Mouse (Mus musculus) midbrain, postnatal 0 days (tissue): ENCODE measurements around the gene Dnajc25. TPM values are rescaled to one million over a fixed set of nuclear protein-coding genes. Genes with fewer than 3 reads are reported as not detected.

Experiments
- ATAC-seq: fragments of 200-750 bp; cut with Nextera tagmentation; 2 replicates; pipeline ENCODE4 v1.8.0; 2017; ENCODE audit warnings: moderate number of reproducible peaks, mild to moderate bottlenecking, moderate TSS enrichment, moderate library complexity; ENCODE audit not compliant: low FRiP score
- DNase-seq: peaks from one replicate; pipeline ENCODE4 v3.0.0-alpha.2; 2015; ENCODE audit warnings: low spot score
- H3K27ac ChIP-seq: fragments of 300-500 bp; sonication (generic); 2 replicates; pipeline ENCODE4 v1.5.1; 2014; ENCODE audit warnings: low read depth, mild to moderate bottlenecking, low read length, mixed read lengths
- H3K27me3 ChIP-seq: fragments of 300-500 bp; sonication (generic); 2 replicates; pipeline ENCODE4 v1.6.1; 2014; ENCODE audit warnings: low read length, control low read depth, mixed read lengths; ENCODE audit not compliant: insufficient read depth
- H3K36me3 ChIP-seq: fragments of 300-500 bp; sonication (generic); 2 replicates; pipeline ENCODE4 v1.6.1; 2014; ENCODE audit warnings: low read length, control low read depth, mixed read lengths; ENCODE audit not compliant: insufficient read depth
- H3K4me1 ChIP-seq: fragments of 300-500 bp; sonication (generic); 2 replicates; pipeline ENCODE4 v1.6.1; 2014; ENCODE audit warnings: mild to moderate bottlenecking, control low read depth, antibody characterized with exemption, low read length, mixed read lengths; ENCODE audit not compliant: insufficient read depth
- H3K4me2 ChIP-seq: fragments of 300-500 bp; sonication (generic); 2 replicates; pipeline ENCODE4 v1.6.1; 2014; ENCODE audit warnings: low read depth, mild to moderate bottlenecking, low read length, mixed read lengths; ENCODE audit not compliant: poor library complexity, severe bottlenecking
- H3K4me3 ChIP-seq: fragments of 300-500 bp; sonication (generic); 2 replicates; pipeline ENCODE4 v1.5.1; 2014; ENCODE audit warnings: low read depth, mild to moderate bottlenecking, low read length, moderate library complexity
- H3K9ac ChIP-seq: fragments of 300-500 bp; sonication (generic); replicated peaks from 2 replicates; pipeline ENCODE4 v1.6.1; 2014; ENCODE audit warnings: mild to moderate bottlenecking, low read length, moderate library complexity, mixed read lengths; ENCODE audit not compliant: poor library complexity, severe bottlenecking
- H3K9me3 ChIP-seq: fragments of 300-500 bp; sonication (generic); 2 replicates; pipeline ENCODE4 v1.6.1; 2016; ENCODE audit warnings: low read length, control low read depth
- CTCF ChIP-seq: IDR thresholded peaks from 2 replicates; pipeline ENCODE4 v1.5.1; 2016; ENCODE audit warnings: antibody characterized with exemption, mild to moderate bottlenecking
- WGBS: fragments of 180-500 bp; shearing (Covaris S2); extraction: QIAGEN DNeasy Blood & Tissue Kit; methylation state at CpG from one replicate; pipeline ENCODE4 v1.1.7; 2014; 5-methylcytosine and 5-hydroxymethylcytosine counted together
- polyA plus RNA-seq: library from polyadenylated mRNA; unstranded; fragments of >200 nt; fragmentation: Nextera tagmentation; extraction: Ambion mirVana; gene quantifications from 2 replicates; pipeline ENCODE4 v1.2.1, GENCODE M21; 2015
- total RNA-seq: library from RNA; depleted of rRNA; stranded (reverse); fragments of >200 nt; gene quantifications from 2 replicates; pipeline ENCODE4 v1.2.3, GENCODE M21; 2014; rRNA removed

Gene Dnajc25
- total RNA-seq = 5.4 and 6.7 TPM in 2 replicates
- polyA plus RNA-seq = 7.5 and 10.6 TPM in 2 replicates

DNA sequence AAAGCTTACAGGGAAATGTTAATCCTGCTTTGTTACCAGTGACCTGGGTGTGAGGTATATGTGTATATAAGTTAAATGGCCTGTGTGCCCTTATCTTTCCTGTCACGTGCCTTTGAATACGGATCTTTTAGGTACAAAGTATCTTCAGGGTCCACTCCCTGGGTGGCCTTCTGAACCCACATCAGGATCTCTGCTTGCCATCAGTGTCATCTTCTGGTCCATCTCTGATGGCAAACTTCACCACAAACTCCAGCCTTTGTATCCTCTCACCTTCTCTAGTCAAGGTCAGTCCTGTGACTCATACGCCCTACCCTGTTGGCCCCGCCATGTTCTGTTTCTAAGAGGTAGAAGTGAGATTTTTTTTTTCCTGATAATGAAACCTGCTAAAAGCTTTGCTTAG lies at the start of gene Dnajc25:
Dnajc25 (plus strand) TSS at position 301 of the 400 bp plus-strand sequence.
- ATAC-seq (no peak), DNase-seq (no peak)
- H3K9me3 ChIP-seq = no peaks in the 10 kb centered on the region
- no peak for TF ChIP-seq CTCF
- no peaks in the 10 kb centered on the region for H3K4me1 ChIP-seq
- no peak within 1 kb of the TSS for H3K9ac ChIP-seq
- WGBS = 96% methylated on average over 4 of the region's 4 CpGs
- H3K27me3 ChIP-seq = no peaks in the 10 kb centered on the region
- no peak within 1 kb of the TSS for H3K27ac ChIP-seq
- H3K36me3 ChIP-seq = no peaks in the 10 kb centered on the region
- no peak within 1 kb of the TSS for H3K4me3 ChIP-seq
- no peak within 1 kb of the TSS for H3K4me2 ChIP-seq

- WGBS = 83% methylated on average over 4 of the region's 4 CpGs
- H3K4me2 ChIP-seq = no peak overlapping the region
- TF ChIP-seq CTCF = no peak
- peaks cover 16% of the 10 kb centered on the region for H3K36me3 ChIP-seq
- no peak overlapping the region for H3K27ac ChIP-seq
- no peak for DNase-seq
- no peak for ATAC-seq
- H3K4me3 ChIP-seq = no peak overlapping the region
- H3K4me1 ChIP-seq = peaks cover 6% of the 10 kb centered on the region; the same call in 1 of the 2 replicates
- no peak overlapping the region for H3K9ac ChIP-seq
- H3K9me3 ChIP-seq = no peaks in the 10 kb centered on the region
- H3K27me3 ChIP-seq = no peaks in the 10 kb centered on the region
Observed at GRCm38 (mm10) chr4:58948391-58948790, 46.5 kb upstream of the Dnajc25 start.

GRCm38 (mm10) chr4:58952630-58953029 lies 42.2 kb upstream of the Dnajc25 start:
- Histone ChIP-seq H3K4me2 (no peak overlapping the region), H3K9me3 (no peaks in the 10 kb centered on the region), H3K36me3 (peaks cover 24% of the 10 kb centered on the region), H3K27ac (no peak overlapping the region), H3K9ac (no peak overlapping the region), H3K4me1 (no peaks in the 10 kb centered on the region), H3K27me3 (no peaks in the 10 kb centered on the region), H3K4me3 (no peak overlapping the region)
- 97% methylated on average over 11 of the region's 11 CpGs for WGBS
- DNase-seq (no peak), ATAC-seq (no peak)
- no peak for TF ChIP-seq CTCF

DNA sequence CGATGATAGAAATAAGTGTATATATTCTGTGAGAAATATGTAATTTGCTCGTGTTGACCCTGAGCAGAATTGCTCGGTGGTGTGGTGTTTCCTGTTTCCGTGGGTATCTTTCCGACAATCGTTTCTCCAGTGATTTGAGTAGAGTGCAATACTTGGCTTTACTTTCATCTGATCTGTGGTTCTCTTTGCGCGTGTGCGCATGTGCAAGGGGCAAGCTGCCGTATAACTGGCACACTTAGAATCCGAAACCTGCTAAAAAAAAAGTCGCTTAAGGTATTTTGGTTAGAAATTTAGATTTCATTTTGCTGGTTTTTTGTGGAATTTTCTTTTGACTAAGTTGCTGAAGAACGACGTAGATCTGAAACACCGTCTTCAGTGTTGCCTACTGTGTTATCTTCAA lies 33.1 kb upstream of the Dnajc25 start:
- Histone ChIP-seq H3K9me3 (no peaks in the 10 kb centered on the region), H3K27me3 (no peaks in the 10 kb centered on the region), H3K4me1 (no peaks in the 10 kb centered on the region), H3K36me3 (peaks cover 10% of the 10 kb centered on the region; the same call in 1 of the 2 replicates), H3K9ac (no peak overlapping the region), H3K27ac (no peak overlapping the region), H3K4me2 (no peak overlapping the region), H3K4me3 (no peak overlapping the region)
- ATAC-seq (no peak), DNase-seq (no peak)
- TF ChIP-seq CTCF = no peak
- WGBS = 96% methylated on average over 15 of the region's 15 CpGs

DNA sequence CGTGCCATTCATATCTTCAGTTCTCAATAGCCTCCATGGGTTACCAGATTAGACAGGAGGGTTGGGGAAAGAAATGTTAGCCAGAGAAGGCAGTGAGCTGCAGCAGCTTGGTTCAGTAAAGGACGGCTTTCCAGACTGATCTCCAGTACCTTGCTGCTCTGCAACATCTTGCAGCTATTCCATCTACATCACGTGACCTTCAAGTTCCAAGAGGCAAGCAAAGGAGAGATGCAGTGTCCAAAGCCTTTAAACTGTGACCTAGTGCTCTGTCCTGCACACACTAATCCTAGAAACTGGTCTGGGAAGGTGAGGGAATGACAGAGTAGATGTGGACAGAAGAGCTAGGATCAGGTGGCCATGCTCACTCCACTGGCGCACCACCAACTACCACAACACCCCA lies 31.6 kb upstream of the Dnajc25 start:
- H3K4me1 ChIP-seq = no peaks in the 10 kb centered on the region
- 95% methylated on average over 4 of the region's 4 CpGs for WGBS
- no peak overlapping the region for H3K4me2 ChIP-seq
- no peaks in the 10 kb centered on the region for H3K27me3 ChIP-seq
- ATAC-seq = no peak
- no peak for TF ChIP-seq CTCF
- H3K36me3 ChIP-seq = peaks cover 3% of the 10 kb centered on the region; the same call in 1 of the 2 replicates
- H3K27ac ChIP-seq = no peak overlapping the region
- H3K9ac ChIP-seq = no peak overlapping the region
- no peak overlapping the region for H3K4me3 ChIP-seq
- no peaks in the 10 kb centered on the region for H3K9me3 ChIP-seq
- no peak for DNase-seq

GRCm38 (mm10) chr4:58965136-58965535 lies 29.7 kb upstream of the Dnajc25 start:
- H3K36me3 ChIP-seq = peaks cover 3% of the 10 kb centered on the region; the same call in 1 of the 2 replicates
- no peak for DNase-seq
- no peak overlapping the region for H3K27ac ChIP-seq
- no peaks in the 10 kb centered on the region for H3K4me1 ChIP-seq
- ATAC-seq = no peak
- no peak overlapping the region for H3K4me2 ChIP-seq
- H3K4me3 ChIP-seq = no peak overlapping the region
- no peak for TF ChIP-seq CTCF
- 91% methylated on average over 1 of the region's 1 CpGs for WGBS
- H3K9ac ChIP-seq = no peak overlapping the region
- H3K27me3 ChIP-seq = no peaks in the 10 kb centered on the region
- H3K9me3 ChIP-seq = no peaks in the 10 kb centered on the region
